Mouse (Mus musculus) yolk sac, embryonic 10.5 days (tissue): ENCODE data around the gene Sec23a.
"Not testable (repeated sequence)": the region's sequence is repeated elsewhere in the genome, so short reads cannot be mapped to it uniquely, and the experiment has no call there.

Experiments
- DNase-seq: peaks from one replicate; pipeline ENCODE4 v3.0.0-alpha.2; 2017; ENCODE audit warnings: low spot score

The Sec23a gene

DNA sequence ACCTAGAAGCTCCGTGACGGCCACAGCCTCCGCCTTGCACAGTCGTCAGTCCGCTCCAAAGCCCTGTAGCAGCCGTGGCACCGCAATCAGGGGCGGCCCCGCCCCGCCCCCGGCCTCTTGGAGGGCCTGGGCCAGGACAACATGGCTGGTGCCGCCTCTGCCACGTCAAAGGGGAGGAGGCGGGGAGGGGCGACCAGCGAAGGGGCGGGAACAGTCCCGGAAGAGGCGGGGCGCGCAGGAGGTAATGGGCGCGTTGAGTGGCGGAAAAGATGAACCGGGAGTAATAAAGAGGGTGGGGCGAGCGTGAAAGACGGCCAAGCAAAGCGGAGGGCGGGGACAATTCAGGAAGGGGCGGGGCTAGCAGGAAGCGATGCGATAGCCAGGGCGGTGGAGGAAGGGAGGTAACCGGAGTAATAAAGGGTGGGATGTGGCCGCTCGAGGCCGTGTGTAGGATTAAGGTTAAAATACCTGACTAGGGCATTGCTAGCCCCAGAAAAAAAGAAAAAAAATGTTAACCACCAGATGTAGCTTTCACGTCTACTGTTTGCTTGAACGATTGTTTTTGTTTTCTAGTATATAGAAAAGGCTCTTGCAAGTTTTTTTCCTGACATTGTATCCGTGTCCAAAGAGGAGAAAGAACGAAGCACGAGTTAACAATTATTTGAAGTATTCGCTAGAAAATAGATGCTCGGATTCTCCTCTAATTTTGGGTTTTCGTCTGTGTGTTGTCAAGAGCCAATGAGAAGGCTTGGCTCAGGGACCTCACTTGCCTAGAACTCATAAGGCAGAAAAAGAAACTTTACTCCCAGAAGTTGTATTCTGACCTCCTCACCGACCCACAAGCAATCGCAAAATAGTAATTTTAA lies at the start of gene Sec23a:
Sec23a (minus strand) TSS at position 174 of the 866 bp plus-strand sequence.
- DNase-seq, result peak; percentile 100

DNA sequence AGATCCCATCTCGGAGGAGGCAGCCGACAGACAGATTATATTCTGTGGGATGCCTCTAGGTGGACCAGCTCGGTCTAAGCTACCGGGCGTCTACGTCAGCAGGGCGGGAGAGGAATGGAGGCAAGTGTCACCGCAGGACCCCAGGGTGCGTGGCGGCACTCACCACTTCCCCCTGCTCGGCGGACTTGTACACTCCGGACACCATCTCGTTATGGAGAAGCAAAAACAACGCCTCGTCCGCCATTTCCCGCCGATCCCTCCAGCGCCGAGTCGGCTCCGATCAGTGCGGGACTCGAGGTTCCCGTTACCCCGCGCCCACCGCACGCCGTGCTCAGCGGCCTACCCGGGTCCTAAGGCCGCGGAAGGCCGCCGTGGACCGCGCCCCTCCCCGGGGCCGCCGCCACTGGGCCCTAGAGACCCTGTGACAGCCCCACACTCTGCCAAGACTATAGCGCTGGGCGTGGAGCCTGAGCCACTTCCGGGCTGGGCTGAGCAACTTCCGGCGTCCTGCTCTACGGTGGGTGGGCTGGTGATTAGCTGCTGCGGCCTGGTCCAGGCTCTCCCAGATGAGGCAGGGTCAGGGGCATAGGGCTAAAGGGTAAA lies 49.3 kb upstream of the Sec23a start, which contains the start of gene Trappc6b:
Trappc6b (minus strand) TSS at position 480 of the 603 bp plus-strand sequence.
- peak; percentile 86 for DNase-seq

DNA sequence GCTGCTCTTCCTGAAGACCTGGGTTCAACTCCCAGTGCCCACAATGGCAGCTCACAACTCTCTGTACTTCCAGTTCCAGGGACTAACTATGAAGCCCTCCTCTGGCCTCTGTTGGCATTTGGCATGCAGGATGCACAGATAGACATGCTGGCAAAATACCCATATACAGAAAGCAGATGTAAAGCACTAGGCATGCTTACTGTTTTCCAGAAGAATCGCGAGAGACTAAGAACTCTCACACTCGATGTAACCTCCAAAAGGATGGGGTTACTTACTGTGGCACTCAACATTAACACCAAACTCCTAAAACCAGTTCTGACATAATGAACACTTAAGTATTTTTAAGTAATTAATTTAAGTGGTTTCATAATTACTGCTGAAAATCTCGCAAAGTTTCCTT lies 48.5 kb upstream of the Sec23a start:
- no peak for DNase-seq

DNA sequence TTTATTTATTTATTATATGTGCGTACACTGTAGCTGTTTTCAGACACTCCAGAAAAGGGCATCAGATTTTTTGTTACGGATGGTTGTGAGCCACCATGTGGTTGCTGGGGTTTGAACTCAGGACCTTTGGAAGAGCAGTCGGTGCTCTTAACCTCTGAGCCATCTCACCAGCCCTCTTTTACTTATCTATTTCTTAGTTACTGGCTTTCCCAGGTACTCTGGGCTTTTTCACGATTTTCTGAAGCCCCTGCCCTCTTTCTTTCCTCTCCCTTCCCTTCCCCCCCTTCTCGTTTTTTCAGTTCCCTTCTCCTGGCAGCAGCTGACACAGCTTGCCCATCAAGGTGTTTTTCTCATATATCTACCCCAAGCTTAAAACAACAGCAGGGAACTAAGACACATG lies 46.4 kb upstream of the Sec23a start:
- not testable (repeated sequence) for DNase-seq

DNA sequence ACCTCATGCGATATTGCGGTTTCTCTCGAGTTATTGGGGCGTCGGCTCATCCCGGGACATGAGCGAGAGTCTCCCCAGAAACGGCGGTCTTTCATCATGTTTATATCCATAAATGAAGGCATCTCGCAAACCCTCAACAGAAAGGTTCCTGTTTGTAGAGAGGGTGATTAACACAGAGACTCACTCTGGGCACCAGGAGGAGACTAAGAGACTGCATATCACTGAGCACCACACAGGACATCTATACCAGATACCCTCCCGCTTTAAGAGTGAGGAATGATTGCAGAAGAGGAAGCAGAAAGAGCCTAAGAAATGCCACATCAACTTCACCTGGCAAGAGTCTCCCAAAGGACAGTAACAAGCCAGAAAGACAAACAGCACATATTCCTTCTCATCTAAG lies 44.4 kb upstream of the Sec23a start:
- no peak for DNase-seq

DNA sequence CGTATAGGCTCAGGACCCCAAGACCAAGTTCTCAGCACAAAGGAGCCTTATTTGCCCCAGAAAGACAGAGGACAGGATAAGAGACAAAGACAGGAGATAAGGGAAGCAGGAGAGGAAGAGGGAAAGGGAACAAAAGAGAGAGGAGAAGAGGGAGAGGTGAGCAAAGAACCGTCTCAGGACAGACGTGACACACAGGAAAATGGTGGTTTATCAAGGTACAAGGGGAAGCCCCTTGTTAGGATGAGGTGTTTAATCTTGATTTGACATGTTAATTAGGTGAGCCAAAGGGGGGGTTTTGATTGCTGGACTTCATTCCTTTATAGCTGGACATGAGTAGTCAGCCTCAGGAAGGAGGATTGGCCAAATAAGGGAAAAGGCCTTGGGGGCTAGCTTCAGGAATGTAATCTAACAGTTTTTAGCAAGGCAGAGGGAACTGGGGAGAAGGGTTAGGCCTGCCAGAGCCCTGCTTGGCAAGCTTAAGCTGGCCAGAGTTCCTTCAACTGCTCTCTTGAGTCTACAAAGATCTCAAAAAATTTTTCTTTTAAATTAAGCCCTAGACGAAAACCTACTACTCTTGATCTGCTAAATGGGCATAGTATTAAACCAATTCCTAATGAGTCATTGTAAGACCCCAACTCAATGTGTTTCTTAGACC lies 43.5 kb upstream of the Sec23a start:
- no peak for DNase-seq

DNA sequence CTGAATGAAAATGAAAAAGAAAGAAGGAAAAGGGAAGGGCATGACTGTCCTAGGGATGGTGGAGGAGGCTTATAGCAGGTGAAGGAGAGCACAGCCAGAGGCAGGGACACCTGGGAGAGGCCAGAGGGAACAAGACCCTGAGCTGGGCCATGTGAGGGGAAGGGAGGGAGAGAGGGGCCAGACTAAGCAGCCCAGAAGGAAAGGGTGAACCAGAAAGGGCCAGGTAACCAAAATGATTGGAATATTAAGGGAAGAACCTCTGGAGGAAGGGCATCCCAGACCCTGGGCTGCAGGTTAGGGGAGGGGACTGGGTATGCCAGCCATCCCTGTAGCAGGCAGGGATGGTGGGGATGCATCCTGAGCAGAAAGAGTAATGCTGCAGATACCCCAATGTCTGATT lies 42.2 kb upstream of the Sec23a start:
- DNase-seq, result no peak

DNA sequence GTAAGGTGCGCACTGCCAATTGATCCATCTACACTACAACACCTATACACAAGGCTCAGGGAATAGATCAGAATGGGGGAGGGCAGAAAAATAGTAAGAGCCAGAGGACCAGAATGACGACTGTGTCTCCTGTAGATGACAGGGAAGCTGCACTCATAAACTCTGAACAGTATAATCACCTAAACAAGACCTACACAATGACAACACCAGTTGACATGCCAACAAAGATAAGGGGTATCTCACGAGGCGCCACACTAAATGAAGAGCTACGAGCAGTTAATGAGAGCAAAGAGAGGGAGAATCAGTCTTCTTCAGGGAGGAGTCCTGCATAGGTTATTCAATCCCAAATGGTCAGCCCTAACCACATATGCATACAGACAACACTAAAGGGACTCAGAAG lies 41.3 kb upstream of the Sec23a start:
- no peak for DNase-seq

DNA sequence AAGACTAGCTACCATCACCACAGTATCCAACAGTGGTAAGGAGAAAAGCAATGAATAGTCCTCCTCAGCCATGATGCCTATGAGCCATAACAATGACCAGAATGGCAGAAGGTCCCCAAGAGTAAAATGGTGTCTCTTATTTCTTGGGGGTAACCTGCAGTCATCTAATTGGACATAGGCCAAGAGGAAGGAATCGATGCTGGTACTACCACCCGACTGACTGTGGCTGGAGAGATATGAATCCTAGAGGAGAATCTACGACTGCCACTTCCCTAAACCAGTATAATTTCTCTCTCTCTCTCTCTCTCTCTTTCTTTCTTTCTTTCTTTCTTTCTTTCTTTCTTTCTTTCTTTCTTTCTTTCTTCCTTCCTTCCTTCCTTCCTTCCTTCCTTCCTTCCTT lies 40.7 kb upstream of the Sec23a start:
- no peak for DNase-seq

DNA sequence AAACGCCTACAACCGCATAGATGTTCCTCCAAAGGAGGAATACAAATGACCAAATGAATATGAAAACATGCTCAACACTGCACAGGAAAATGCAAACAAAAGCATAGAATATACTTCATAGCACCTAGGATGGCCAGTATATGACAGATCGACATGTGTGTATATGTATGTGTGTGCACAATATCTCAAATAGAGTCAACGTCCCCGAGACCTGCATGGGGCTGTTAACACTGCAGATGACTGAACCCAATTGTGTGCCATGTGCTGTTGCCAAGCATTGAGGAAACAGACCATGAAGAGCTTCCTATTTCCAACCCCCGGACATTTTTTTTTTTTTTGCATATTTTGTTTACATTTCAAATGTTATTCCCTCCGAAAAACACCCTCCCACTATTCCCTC lies 29.0 kb upstream of the Sec23a start:
- DNase-seq, result no peak

DNA sequence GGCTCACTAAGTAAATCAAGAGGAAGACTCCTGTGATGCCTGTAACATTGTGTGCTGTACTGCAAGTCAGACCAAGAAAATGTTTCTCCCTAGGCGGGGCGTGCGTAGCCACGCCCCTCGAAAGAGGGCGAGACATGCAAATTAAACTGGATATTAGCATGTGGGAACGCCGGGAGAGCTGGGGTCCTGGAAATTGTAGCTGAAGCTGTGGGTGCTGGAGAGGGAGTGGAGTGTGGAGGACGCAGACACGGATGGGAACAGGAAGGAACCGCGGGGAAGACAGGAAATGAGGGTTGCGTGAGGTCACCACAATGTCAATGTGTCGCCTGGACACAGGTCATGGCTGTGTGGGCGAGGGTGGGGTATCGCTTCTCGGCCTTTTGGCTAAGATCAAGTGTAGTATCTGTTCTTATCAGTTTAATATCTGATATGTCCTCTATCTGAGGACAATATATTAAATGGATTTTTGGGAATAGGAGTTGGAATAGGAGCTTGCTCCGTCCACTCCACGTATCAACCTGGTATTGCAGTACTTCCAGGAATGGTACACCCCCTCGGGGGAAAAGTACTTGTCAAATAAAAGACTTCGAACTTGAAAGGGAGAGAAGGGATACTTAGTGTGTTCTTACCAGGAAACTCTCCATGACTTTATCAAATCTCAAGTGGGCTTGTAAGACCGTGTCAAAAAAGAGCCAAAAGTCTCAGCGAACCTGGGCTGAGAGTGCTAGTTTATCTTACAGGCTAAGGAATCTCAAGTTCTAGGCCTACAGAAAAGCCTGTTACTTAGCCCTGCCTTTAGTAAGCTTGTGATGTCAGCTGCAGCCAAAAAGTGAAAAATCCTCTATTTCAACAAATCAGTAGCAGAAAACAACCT lies 28.4 kb upstream of the Sec23a start:
- peak; percentile 89 for DNase-seq

DNA sequence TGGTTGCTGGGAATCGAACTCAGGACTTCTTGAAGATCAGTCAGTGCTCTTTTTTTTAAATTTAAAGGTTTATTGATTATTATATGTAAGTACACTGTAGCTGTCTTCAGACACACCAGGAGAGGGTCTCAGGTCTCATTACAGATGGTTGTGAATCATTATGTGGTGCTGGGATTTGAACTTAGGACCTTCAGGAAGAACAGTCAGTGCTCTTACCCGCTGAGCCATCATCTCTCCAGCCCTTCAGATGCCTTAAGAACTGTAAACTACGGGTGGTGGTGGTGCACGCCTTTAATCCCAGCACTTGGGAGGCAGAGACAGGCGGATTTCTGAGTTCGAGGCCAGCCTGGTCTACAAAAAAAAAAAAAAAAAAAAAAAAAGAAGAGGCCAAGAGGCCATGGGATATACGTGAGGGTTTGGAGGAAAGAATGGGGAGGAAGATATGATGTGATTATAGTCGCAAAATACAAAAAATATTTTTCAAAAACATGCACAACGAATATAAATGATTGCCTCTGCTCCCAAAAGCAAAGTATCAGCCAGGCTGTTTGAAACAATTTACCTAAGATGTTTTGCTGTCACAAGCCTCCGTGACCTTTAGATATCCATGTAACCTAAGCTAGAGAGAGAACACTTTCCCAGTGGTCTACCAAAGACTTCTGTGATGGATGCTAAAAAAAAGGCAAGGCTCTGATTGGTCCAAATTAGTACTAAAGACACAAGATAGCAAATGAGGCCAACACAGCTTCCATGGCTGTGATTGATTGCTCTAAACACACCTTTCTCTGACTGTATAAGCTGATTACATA lies 27.5 kb upstream of the Sec23a start:
- DNase-seq, result no peak

DNA sequence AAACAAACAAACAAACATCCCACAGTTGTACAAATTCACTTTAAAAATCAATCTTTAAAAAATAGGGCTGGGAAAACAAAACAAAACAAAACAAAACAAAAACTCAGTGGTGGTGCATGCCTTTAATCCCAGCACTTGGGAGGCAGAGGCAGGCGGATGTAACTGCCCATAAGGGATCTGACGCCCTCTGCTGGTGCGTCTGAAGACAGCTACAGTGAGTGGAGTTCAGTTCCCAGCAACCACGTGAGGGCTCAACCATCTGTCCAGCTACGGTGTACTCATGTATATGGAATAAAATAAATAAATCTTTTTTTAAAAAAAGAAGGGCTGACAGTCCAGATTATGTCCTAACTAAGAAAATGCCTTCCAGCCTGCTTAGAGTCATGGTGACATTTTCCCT lies 20.3 kb upstream of the Sec23a start:
- no peak for DNase-seq

DNA sequence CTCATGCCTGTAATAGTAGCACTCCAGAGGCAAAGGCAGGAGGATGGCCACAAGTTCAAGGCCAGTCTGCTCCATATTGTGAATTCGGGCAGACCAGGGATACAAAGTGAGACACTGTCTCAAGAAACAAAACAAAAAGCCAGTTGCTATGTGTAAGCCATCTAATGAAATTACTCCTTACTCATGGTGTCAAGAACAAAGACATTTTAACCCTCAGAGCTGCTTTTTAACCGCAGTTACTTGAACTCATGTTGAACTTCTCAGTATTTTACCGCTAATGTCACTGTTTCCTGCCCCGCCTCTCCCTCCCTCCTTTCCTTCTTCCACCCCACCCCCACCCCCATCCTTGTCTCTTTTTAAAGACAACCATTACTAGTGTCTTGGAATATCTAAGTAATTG lies 9.5 kb upstream of the Sec23a start:
- no peak for DNase-seq

DNA sequence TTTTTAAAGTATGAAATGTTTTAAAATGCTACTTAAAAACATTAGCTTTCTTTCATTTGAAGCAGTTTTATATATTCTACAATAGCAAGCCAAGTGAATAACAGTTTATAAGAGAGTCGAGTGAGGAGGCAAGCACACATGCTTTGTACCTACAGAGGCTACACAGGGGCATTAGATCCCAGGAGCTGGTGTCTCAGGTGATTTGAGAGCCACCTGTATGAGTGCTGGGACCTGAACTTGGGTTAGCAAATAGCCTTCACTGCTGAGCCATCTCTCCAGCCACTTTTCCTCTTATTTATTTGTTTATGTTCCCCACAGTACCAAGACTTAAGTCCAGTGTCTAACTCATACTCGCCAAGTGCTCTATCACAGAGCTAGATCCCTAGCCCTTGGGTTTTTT lies 8.1 kb upstream of the Sec23a start:
- DNase-seq, result no peak

DNA sequence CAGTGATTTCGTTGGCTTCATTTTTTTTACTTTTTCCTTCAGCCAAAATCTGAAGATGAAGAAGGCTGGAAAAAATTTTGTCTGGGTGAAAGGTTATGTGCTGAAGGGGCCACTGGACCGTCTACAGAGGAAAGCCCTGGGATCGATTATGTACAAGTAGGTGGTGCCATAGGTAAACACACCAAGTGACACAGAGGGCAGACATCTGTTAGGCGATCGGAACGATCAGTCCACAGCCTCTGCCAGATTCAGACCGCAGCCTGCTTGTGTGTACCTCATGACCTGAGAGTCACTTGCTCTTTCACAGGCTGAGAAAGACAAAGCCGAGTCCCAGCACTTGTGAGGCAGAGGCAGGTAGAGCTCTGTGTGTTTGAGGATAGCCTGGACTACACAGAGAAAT lies 6.2 kb upstream of the Sec23a start:
- DNase-seq, result no peak

DNA sequence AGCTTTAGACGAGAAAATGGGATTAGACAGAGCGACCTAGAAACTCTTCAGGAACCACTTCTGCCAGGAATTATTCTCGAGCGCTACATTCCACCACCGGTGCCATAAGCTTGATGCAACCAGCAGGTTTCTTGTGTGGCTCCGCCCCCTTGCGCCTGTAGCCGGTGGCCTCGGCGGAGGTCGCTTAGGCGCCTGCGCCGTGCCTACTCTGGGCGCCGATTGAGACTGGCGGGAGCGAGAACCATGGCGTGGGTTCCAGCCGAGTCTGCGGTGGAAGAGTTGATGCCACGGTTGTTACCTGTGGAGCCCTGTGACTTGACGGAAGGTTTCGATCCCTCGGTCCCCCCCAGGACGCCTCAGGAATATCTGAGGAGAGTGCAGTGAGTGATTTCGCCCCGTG lies 1.4 kb upstream of the Sec23a start, which contains the start of gene Gemin2:
Gemin2 (plus strand) TSS at position 160 of the 400 bp plus-strand sequence.
- peak; percentile 88 for DNase-seq

DNA sequence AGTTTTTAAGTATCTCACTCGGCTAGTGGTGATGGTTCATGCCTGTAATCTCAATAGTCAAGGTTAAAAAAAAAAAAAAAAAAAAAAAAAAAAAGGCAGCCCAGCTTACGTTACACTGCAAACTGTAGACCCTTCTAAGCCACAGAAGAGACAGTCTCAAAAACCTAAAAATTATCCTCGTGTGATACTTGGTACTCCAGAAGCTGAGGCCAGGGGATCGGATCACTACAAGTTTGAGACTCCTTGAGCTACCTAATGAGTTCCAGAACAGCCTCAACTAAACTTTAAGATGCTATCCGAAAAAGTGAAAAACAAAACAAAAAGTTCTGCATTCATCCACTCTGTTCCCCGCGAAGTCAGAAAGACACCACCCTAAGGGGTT lies 884 bp upstream of the Sec23a start:
- DNase-seq, result no peak

DNA sequence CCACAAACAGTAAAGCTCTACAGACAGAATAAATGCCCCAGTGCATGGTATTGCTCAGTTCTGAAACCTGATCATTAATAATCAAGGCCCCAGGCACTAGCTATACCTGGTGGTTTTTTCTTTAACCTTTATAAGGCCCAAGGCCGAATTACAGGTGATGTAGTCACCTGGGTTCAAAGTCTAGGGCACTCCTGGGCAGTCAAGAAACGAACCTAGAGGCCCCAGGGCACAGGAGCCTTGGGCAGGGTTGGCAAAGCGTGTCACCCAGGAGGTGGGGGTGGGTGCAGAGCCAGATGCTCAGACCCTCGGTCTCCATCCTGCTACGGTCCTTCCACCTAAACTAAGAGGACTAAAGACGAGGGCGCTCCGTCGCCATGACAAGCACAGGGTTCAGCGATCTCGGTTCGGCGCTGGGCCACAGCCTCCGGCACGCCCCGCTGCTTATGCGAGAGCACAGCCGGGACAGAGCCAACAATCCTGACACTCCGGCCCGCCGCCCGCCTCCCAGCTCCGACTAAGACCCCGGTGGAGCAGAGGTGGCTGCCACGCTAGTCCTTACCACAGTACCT lies 458 bp downstream of the Sec23a start:
- DNase-seq, result no peak

DNA sequence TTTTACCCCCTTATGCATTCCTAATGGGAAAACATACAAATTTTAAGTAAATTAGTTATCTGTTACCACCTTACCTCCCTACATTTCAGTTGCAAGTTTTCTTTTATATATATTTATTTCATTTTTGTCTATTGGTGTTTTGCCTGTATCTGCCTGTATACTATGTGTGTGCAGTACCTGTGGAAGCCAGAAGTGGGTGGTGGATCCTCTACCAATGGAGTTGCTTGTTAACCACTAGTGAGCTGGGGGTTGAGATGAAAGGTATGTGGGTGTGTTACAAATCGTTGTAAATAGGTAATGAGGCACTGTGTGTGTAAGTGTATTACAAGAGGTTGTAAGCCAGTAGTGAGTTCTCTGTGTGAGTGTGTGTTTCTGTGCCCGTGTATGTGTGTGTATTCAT lies 1.3 kb downstream of the Sec23a start:
- DNase-seq, result peak; percentile 9

DNA sequence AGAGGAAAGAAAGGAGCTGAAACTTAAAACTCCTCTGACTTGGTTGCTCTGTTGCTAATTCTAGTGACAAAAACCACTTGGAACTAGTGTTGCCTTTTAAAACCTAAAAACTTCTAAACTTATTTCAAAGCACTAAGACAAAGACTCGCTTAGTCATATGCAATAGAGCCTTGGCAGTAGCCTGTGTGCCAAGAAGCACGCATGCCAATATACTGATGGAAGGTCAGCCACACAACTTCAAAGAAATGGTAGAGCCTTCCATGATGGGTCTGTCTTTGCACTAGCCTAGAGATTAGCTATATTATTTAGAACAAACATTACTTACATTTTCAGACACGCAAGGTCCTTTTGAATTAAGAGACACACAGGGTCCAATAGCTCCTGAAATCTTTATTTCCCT lies 26.1 kb downstream of the Sec23a start:
- no peak for DNase-seq
